Mouse (Mus musculus): ENCODE measurements around the gene Rsf1. TPM values are rescaled to one million over a fixed set of nuclear protein-coding genes. Genes with fewer than 3 reads are reported as not detected.

Gene Rsf1
- total and polyA plus RNA-seq, 3 experiments = 5.9 to 21.8 (median 11.9) TPM

DNA sequence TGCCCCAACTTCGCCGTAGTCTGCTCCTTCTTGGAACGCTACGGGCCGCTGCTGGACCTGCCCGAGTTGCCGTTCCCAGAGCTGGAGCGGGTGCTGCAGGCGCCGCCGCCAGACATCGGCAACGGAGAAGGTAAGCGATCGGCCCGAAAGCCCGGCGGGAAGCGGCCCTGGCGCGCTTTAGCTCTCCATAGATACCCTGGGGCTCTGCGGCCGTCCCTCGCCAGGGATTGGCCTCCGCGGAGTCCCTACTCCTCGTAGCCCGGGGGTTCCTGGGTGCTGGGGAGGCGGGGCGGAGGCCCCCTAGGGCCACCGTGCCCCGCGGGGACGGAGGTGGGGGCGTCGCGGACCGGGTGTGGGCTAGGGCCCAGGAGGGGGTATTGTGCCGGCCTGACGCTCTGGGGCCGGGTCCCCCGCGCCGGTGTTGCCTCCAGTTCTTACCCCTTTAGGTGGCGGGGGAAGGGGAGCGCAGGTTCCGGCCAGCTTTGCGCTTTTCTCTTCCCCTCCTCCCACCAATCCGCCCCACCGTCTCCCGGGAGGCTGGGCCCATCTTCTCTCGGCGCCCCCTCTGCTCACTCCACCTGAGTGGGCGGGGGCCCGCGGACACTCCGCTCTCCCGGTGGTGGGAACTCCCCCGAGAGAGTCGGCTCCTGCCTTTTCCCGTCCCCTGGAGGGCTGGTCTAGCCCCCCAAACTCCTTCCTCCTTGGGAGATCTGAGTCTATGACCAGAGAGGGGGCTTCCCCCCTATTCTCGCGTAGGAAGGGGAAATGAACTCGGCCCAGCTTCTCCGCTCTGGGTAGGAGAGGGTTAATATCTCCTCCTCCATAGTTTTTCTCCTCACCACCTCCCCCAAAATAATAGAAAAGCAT lies 520 bp downstream of the Rsf1 start:
- Histone ChIP-seq H3K79me2 (replicated peaks; ENCODE audit: control insufficient read depth, extremely low read depth, insufficient read depth, poor library complexity, severe bottlenecking) (peaks cover 36% of the 10 kb centered on the region), H3K4me1 (ENCODE audit: control insufficient read depth in 1 of 2, insufficient read depth in 2 of 2) (peaks cover 0 to 25% of the 10 kb centered on the region in 2 experiments; a peak in 3 of 4 replicates), H3K9ac (ENCODE audit: insufficient read depth, low read depth) (peak overlapping the region; percentile 93), H3K4me2 (ENCODE audit: insufficient read depth, low read depth, poor library complexity, severe bottlenecking) (peak overlapping the region; percentile 82; the same call in 1 of the 2 replicates), H3K27me3 (replicated peaks) (no peaks in the 10 kb centered on the region), H3K36me3 (replicated peaks in 1 of 2; ENCODE audit: control insufficient read depth in 1 of 2, insufficient read depth in 1 of 2, low read length in 1 of 2) (no peaks in the 10 kb centered on the region), H3K4me3 (replicated peaks in 1 of 3; ENCODE audit: low read depth in 2 of 3, low read length in 2 of 3, poor library complexity in 1 of 3) (peak overlapping the region; percentile 88 to 96 (median 89)), H3K27ac (ENCODE audit: insufficient read depth, low read depth) (peak overlapping the region; percentile 83), H3K9me3 (replicated peaks; ENCODE audit: low read length) (no peaks in the 10 kb centered on the region)
- peak; percentile 61 for DNase-seq (ENCODE audit: extremely low read depth)
- in situ Hi-C loops (cut with MboI; ENCODE audit: low pct_ligation_motif_present, low pct_unique_long_range_greater_than_20kb, low sequenced_read_pairs) (no loop called here), dilution Hi-C loops (cut with MboI; ENCODE audit: extremely low pct_ligation_motif_present, extremely low pct_unique_long_range_greater_than_20kb, low sequenced_read_pairs) (no loop called here)
- 0 out of 2 replicates have a peak, but pooled peaks have one; percentile 20 for TF ChIP-seq MAZ (IDR thresholded peaks at IDR 0.05; ENCODE audit: low read depth, low read length)
- TF ChIP-seq IRF4 (IDR thresholded peaks at IDR 0.05; ENCODE audit: low read depth, low read length) = no peak
- no peak for TF ChIP-seq MAX (IDR thresholded peaks at IDR 0.05; ENCODE audit: low read length)
- no peak for TF ChIP-seq JUND (conservative IDR thresholded peaks at IDR 0.05; ENCODE audit: low read depth, low read length)
- no peak for TF ChIP-seq USF2 (conservative IDR thresholded peaks at IDR 0.05; ENCODE audit: low read depth, low read length)
- no peak for TF ChIP-seq PAX5 (IDR thresholded peaks at IDR 0.05; ENCODE audit: low read length)
- TF ChIP-seq NELFE (IDR thresholded peaks at IDR 0.05; ENCODE audit: low read depth, low read length) = 0 out of 2 replicates have a peak, but pooled peaks have one; percentile 9
- TF ChIP-seq ZNF384 (IDR thresholded peaks at IDR 0.05; ENCODE audit: low read depth, low read length) = no peak
- no peak for TF ChIP-seq MXI1 (IDR thresholded peaks at IDR 0.05; ENCODE audit: low read depth, low read length)
- TF ChIP-seq MAFK (IDR thresholded peaks at IDR 0.05; ENCODE audit: insufficient replicate concordance, low read length) = no peak
- TF ChIP-seq ELF1 (IDR thresholded peaks at IDR 0.05; ENCODE audit: low read depth, low read length) = no peak
- no peak for TF ChIP-seq MYC (IDR thresholded peaks at IDR 0.05; ENCODE audit: low read depth, low read length)
- TF ChIP-seq USF1 (IDR thresholded peaks at IDR 0.05; ENCODE audit: low read depth, low read length) = no peak
- TF ChIP-seq CHD1 (IDR thresholded peaks at IDR 0.05; ENCODE audit: low read depth, low read length) = no peak
- no peak; the same call in none of the 2 replicates for TF ChIP-seq SIN3A (IDR thresholded peaks at IDR 0.05; ENCODE audit: low read length)
- TF ChIP-seq RCOR1 (conservative IDR thresholded peaks at IDR 0.05; ENCODE audit: low read depth, low read length) = no peak
- TF ChIP-seq POLR2AphosphoS2 (IDR thresholded peaks at IDR 0.05; ENCODE audit: low read depth, low read length) = no peak

DNA sequence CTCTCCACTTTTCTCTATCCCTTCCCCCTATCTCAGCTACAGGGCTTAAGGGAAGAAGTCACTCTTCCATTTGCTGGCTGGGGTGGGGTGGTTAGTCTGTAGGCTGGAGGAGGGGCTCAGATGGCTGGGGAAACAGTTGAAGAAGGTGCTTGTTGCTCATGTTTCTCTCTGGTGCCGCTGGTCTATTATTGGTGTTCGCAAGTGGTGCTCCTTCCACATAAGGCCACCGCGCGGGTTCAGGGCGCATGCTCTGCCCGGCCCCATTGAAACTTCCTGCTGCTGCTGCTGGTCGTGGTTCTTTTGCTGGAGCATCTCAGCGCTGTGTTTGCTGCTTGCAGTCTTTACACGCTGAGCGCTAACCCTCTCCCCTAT lies 1.1 kb downstream of the Rsf1 start:
- in situ Hi-C loops (cut with MboI; ENCODE audit: low pct_ligation_motif_present, low pct_unique_long_range_greater_than_20kb, low sequenced_read_pairs) (no loop called here), dilution Hi-C loops (cut with MboI; ENCODE audit: extremely low pct_ligation_motif_present, extremely low pct_unique_long_range_greater_than_20kb, low sequenced_read_pairs) (no loop called here)
- peak overlapping the region; percentile 88 to 96 (median 89) for H3K4me3 ChIP-seq (replicated peaks in 1 of 3; ENCODE audit: low read depth in 2 of 3, low read length in 2 of 3, poor library complexity in 1 of 3)
- TF ChIP-seq MAZ (IDR thresholded peaks at IDR 0.05; ENCODE audit: low read depth, low read length) = 0 out of 2 replicates have a peak, but pooled peaks have one; percentile 5
- no peak for TF ChIP-seq GABPA (IDR thresholded peaks at IDR 0.05; ENCODE audit: insufficient replicate concordance, low read depth, low read length)
- peak; percentile 69 for TF ChIP-seq MEF2A (IDR thresholded peaks at IDR 0.05; ENCODE audit: borderline replicate concordance, low read depth, low read length)
- no peak for TF ChIP-seq ZC3H11A (IDR thresholded peaks at IDR 0.05; ENCODE audit: low read depth, low read length)
- TF ChIP-seq ZNF384 (IDR thresholded peaks at IDR 0.05; ENCODE audit: low read depth, low read length) = no peak
- TF ChIP-seq POLR2AphosphoS2 (IDR thresholded peaks at IDR 0.05; ENCODE audit: low read depth, low read length) = no peak
- TF ChIP-seq BHLHE40 (IDR thresholded peaks at IDR 0.05; ENCODE audit: low read depth, low read length) = peak; percentile 16; the same call in 1 of the 2 replicates
- TF ChIP-seq JUND (conservative IDR thresholded peaks at IDR 0.05; ENCODE audit: low read depth, low read length) = no peak
- 0 out of 2 replicates have a peak, but pooled peaks have one; percentile 35 for TF ChIP-seq CHD1 (IDR thresholded peaks at IDR 0.05; ENCODE audit: low read depth, low read length)
- TF ChIP-seq SIN3A (IDR thresholded peaks at IDR 0.05; ENCODE audit: low read length) = peak; percentile 70
- peak; percentile 92 for TF ChIP-seq MXI1 (IDR thresholded peaks at IDR 0.05; ENCODE audit: low read depth, low read length)
- TF ChIP-seq TBP (conservative IDR thresholded peaks at IDR 0.05; ENCODE audit: low read depth, low read length) = peak; percentile 75; the same call in 1 of the 2 replicates
- no peak for TF ChIP-seq ZKSCAN1 (IDR thresholded peaks at IDR 0.05; ENCODE audit: borderline replicate concordance, low read depth, low read length)
- no peak for TF ChIP-seq MAFK (IDR thresholded peaks at IDR 0.05; ENCODE audit: insufficient replicate concordance, low read length)
- TF ChIP-seq NRF1 (IDR thresholded peaks at IDR 0.05; ENCODE audit: low read depth, low read length) = peak; percentile 94
- peak; percentile 61 for TF ChIP-seq NELFE (IDR thresholded peaks at IDR 0.05; ENCODE audit: low read depth, low read length)
- TF ChIP-seq KAT2A (IDR thresholded peaks at IDR 0.05; ENCODE audit: insufficient replicate concordance, low read length) = no peak
- no peak for TF ChIP-seq EP300 (IDR thresholded peaks at IDR 0.05; ENCODE audit: low read length)
- TF ChIP-seq MAX (IDR thresholded peaks at IDR 0.05; ENCODE audit: low read length) = peak; percentile 68; the same call in 1 of the 2 replicates
- TF ChIP-seq HCFC1 (IDR thresholded peaks at IDR 0.05; ENCODE audit: low read depth, low read length) = peak; percentile 53

More for the DNA sequence above, 1.1 kb downstream of the Rsf1 start:
- Histone ChIP-seq H3K79me2 (replicated peaks; ENCODE audit: control insufficient read depth, extremely low read depth, insufficient read depth, poor library complexity, severe bottlenecking) (peaks cover 38% of the 10 kb centered on the region), H3K27me3 (replicated peaks) (no peaks in the 10 kb centered on the region), H3K4me2 (ENCODE audit: insufficient read depth, low read depth, poor library complexity, severe bottlenecking) (peak overlapping the region; percentile 82; the same call in 1 of the 2 replicates), H3K9me3 (replicated peaks; ENCODE audit: low read length) (no peaks in the 10 kb centered on the region), H3K27ac (ENCODE audit: insufficient read depth, low read depth) (peak overlapping the region; percentile 83; the same call in 1 of the 2 replicates), H3K9ac (ENCODE audit: insufficient read depth, low read depth) (peak overlapping the region; percentile 93), H3K36me3 (replicated peaks in 1 of 2; ENCODE audit: control insufficient read depth in 1 of 2, insufficient read depth in 1 of 2, low read length in 1 of 2) (no peaks in the 10 kb centered on the region), H3K4me1 (ENCODE audit: control insufficient read depth in 1 of 2, insufficient read depth in 2 of 2) (peaks cover 0 to 29% of the 10 kb centered on the region in 2 experiments; a peak in 3 of 4 replicates)
- peak; percentile 87 for DNase-seq (ENCODE audit: extremely low read depth)
